Mouse (Mus musculus): Measurements from ENCODE around the gene D3Ertd751e. TPM values are rescaled to one million over a fixed set of nuclear protein-coding genes. Genes with fewer than 3 reads are reported as not detected.

Gene D3Ertd751e
- polyA plus RNA-seq (2012; fragmentation: generic; extraction: Trizol), result 0.73 TPM
- long read RNA-seq, experiment 1, partial matches to known transcripts, result 0 of 2 reads
- long read RNA-seq, experiment 1, other reads (novel, unspliced or antisense), result 1 of 2 reads
- long read RNA-seq, experiment 2, transcript D3Ertd751e-203 (6 exons, 3,452 nt), result major isoform, 10 of 15 reads
- long read RNA-seq, experiment 2, partial matches to known transcripts, result 0 of 15 reads
- long read RNA-seq, experiment 2, other reads (novel, unspliced or antisense), result 3 of 15 reads

GRCm38 (mm10) chr3:41742278-41742934, at the start of gene D3Ertd751e, which contains the start of gene Sclt1:
Gene D3Ertd751e, plus strand, starts transcription at chr3:41742611.
Gene Sclt1, minus strand, starts transcription at chr3:41742514.
- peak within 1 kb of the TSS; percentile 65 for H3ac ChIP-seq (ENCODE audit: control insufficient read depth, insufficient read length, low read depth)
- peaks cover 18% of the 10 kb centered on the region for H3K79me2 ChIP-seq (ENCODE audit: control insufficient read depth, insufficient read depth)
- peak within 1 kb of the TSS; percentile 62 for H3K4me3 ChIP-seq (ENCODE audit: insufficient read depth, poor library complexity, severe bottlenecking)
- no peaks in the 10 kb centered on the region for H3K27me3 ChIP-seq (ENCODE audit: control insufficient read depth, insufficient read depth, insufficient read length)
- no peaks in the 10 kb centered on the region for H3K36me3 ChIP-seq (ENCODE audit: control insufficient read depth, insufficient read depth)
- no peaks in the 10 kb centered on the region for H3K79me3 ChIP-seq (ENCODE audit: low read depth)
- TF ChIP-seq USF1 (IDR thresholded peaks at IDR 0.05; ENCODE audit: low read depth) (peak; percentile 3), CEBPB (IDR thresholded peaks at IDR 0.05; ENCODE audit: low read depth) (no peak), MYOG (IDR thresholded peaks at IDR 0.05; ENCODE audit: control insufficient read depth, extremely low read depth, insufficient read length) (no peak), MYOD1 (IDR thresholded peaks at IDR 0.05; ENCODE audit: control insufficient read depth, insufficient read length, low read depth) (no peak), FOSL1 (IDR thresholded peaks at IDR 0.05; ENCODE audit: insufficient read depth, low read length, poor library complexity, severe bottlenecking) (no peak), CTCF (IDR thresholded peaks at IDR 0.05; ENCODE audit: control insufficient read depth, insufficient read depth, insufficient read length) (no peak), MAX (IDR thresholded peaks at IDR 0.05) (no peak)

- H3K79me2 ChIP-seq (ENCODE audit: control insufficient read depth, insufficient read depth), result no peaks in the 10 kb centered on the region
- TF ChIP-seq FOSL1 (IDR thresholded peaks at IDR 0.05; ENCODE audit: insufficient read depth, low read length, poor library complexity, severe bottlenecking) (no peak), CTCF (IDR thresholded peaks at IDR 0.05; ENCODE audit: control insufficient read depth, insufficient read depth, insufficient read length) (no peak), CEBPB (IDR thresholded peaks at IDR 0.05; ENCODE audit: low read depth) (no peak), MYOG (IDR thresholded peaks at IDR 0.05; ENCODE audit: control insufficient read depth, extremely low read depth, insufficient read length) (no peak), MAX (IDR thresholded peaks at IDR 0.05) (no peak), USF1 (IDR thresholded peaks at IDR 0.05; ENCODE audit: low read depth) (no peak), MYOD1 (IDR thresholded peaks at IDR 0.05; ENCODE audit: control insufficient read depth, insufficient read length, low read depth) (no peak)
Observed at GRCm38 (mm10) chr3:41695681-41696080, 46.7 kb upstream of the D3Ertd751e start.

GRCm38 (mm10) chr3:41741601-41742277, 672 bp upstream of the D3Ertd751e start:
- Histone ChIP-seq H3ac (ENCODE audit: control insufficient read depth, insufficient read length, low read depth) (peak overlapping the region; percentile 65), H3K79me2 (ENCODE audit: control insufficient read depth, insufficient read depth) (peaks cover 18% of the 10 kb centered on the region), H3K79me3 (ENCODE audit: low read depth) (no peaks in the 10 kb centered on the region), H3K27me3 (ENCODE audit: control insufficient read depth, insufficient read depth, insufficient read length) (no peaks in the 10 kb centered on the region), H3K4me3 (ENCODE audit: insufficient read depth, poor library complexity, severe bottlenecking) (peak overlapping the region; percentile 62), H3K36me3 (ENCODE audit: control insufficient read depth, insufficient read depth) (no peaks in the 10 kb centered on the region)
- TF ChIP-seq CTCF (IDR thresholded peaks at IDR 0.05; ENCODE audit: control insufficient read depth, insufficient read depth, insufficient read length) (no peak), MYOG (IDR thresholded peaks at IDR 0.05; ENCODE audit: control insufficient read depth, extremely low read depth, insufficient read length) (no peak), CEBPB (IDR thresholded peaks at IDR 0.05; ENCODE audit: low read depth) (no peak), FOSL1 (IDR thresholded peaks at IDR 0.05; ENCODE audit: insufficient read depth, low read length, poor library complexity, severe bottlenecking) (no peak), MYOD1 (IDR thresholded peaks at IDR 0.05; ENCODE audit: control insufficient read depth, insufficient read length, low read depth) (no peak), USF1 (IDR thresholded peaks at IDR 0.05; ENCODE audit: low read depth) (no peak), MAX (IDR thresholded peaks at IDR 0.05) (no peak)

More at GRCm38 (mm10) chr3:41695681-41696080, 46.7 kb upstream of the D3Ertd751e start:
- Histone ChIP-seq H3K27me3 (ENCODE audit: control insufficient read depth, insufficient read depth, insufficient read length) (no peaks in the 10 kb centered on the region), H3K36me3 (ENCODE audit: control insufficient read depth, insufficient read depth) (peaks cover 2% of the 10 kb centered on the region), H3ac (ENCODE audit: control insufficient read depth, insufficient read length, low read depth) (no peak overlapping the region), H3K4me3 (ENCODE audit: insufficient read depth, poor library complexity, severe bottlenecking) (no peak overlapping the region), H3K79me3 (ENCODE audit: low read depth) (no peaks in the 10 kb centered on the region)

- Histone ChIP-seq H3ac (ENCODE audit: control insufficient read depth, insufficient read length, low read depth) (no peak overlapping the region), H3K27me3 (ENCODE audit: control insufficient read depth, insufficient read depth, insufficient read length) (no peaks in the 10 kb centered on the region), H3K4me3 (ENCODE audit: insufficient read depth, poor library complexity, severe bottlenecking) (no peak overlapping the region), H3K36me3 (ENCODE audit: control insufficient read depth, insufficient read depth) (no peaks in the 10 kb centered on the region), H3K79me3 (ENCODE audit: low read depth) (no peaks in the 10 kb centered on the region), H3K79me2 (ENCODE audit: control insufficient read depth, insufficient read depth) (peaks cover 18% of the 10 kb centered on the region)
- no peak for TF ChIP-seq CEBPB (IDR thresholded peaks at IDR 0.05; ENCODE audit: low read depth)
- TF ChIP-seq MAX (IDR thresholded peaks at IDR 0.05), result no peak
- TF ChIP-seq MYOD1 (IDR thresholded peaks at IDR 0.05; ENCODE audit: control insufficient read depth, insufficient read length, low read depth), result no peak
- TF ChIP-seq MYOG (IDR thresholded peaks at IDR 0.05; ENCODE audit: control insufficient read depth, extremely low read depth, insufficient read length), result no peak
- TF ChIP-seq USF1 (IDR thresholded peaks at IDR 0.05; ENCODE audit: low read depth), result no peak
- TF ChIP-seq CTCF (IDR thresholded peaks at IDR 0.05; ENCODE audit: control insufficient read depth, insufficient read depth, insufficient read length), result no peak
- no peak for TF ChIP-seq FOSL1 (IDR thresholded peaks at IDR 0.05; ENCODE audit: insufficient read depth, low read length, poor library complexity, severe bottlenecking)
Observed at GRCm38 (mm10) chr3:41743436-41743835, 1.0 kb downstream of the D3Ertd751e start.

- TF ChIP-seq MYOD1 (IDR thresholded peaks at IDR 0.05; ENCODE audit: control insufficient read depth, insufficient read length, low read depth), result no peak
- no peak for TF ChIP-seq USF1 (IDR thresholded peaks at IDR 0.05; ENCODE audit: low read depth)
- no peak for TF ChIP-seq CEBPB (IDR thresholded peaks at IDR 0.05; ENCODE audit: low read depth)
- no peak for TF ChIP-seq MYOG (IDR thresholded peaks at IDR 0.05; ENCODE audit: control insufficient read depth, extremely low read depth, insufficient read length)
- TF ChIP-seq FOSL1 (IDR thresholded peaks at IDR 0.05; ENCODE audit: insufficient read depth, low read length, poor library complexity, severe bottlenecking), result no peak
- TF ChIP-seq CTCF (IDR thresholded peaks at IDR 0.05; ENCODE audit: control insufficient read depth, insufficient read depth, insufficient read length), result no peak
- TF ChIP-seq MAX (IDR thresholded peaks at IDR 0.05), result no peak
- no peaks in the 10 kb centered on the region for H3K36me3 ChIP-seq (ENCODE audit: control insufficient read depth, insufficient read depth)
- H3K79me3 ChIP-seq (ENCODE audit: low read depth), result no peaks in the 10 kb centered on the region
- H3K4me3 ChIP-seq (ENCODE audit: insufficient read depth, poor library complexity, severe bottlenecking), result no peak overlapping the region
- H3K79me2 ChIP-seq (ENCODE audit: control insufficient read depth, insufficient read depth), result no peaks in the 10 kb centered on the region
- H3K27me3 ChIP-seq (ENCODE audit: control insufficient read depth, insufficient read depth, insufficient read length), result no peaks in the 10 kb centered on the region
- H3ac ChIP-seq (ENCODE audit: control insufficient read depth, insufficient read length, low read depth), result no peak overlapping the region
Observed at GRCm38 (mm10) chr3:41754556-41754955, 12.1 kb downstream of the D3Ertd751e start.
